Comparison of ENCODE assay signal across 26 mouse cellular contexts in the genomic region with DNA sequence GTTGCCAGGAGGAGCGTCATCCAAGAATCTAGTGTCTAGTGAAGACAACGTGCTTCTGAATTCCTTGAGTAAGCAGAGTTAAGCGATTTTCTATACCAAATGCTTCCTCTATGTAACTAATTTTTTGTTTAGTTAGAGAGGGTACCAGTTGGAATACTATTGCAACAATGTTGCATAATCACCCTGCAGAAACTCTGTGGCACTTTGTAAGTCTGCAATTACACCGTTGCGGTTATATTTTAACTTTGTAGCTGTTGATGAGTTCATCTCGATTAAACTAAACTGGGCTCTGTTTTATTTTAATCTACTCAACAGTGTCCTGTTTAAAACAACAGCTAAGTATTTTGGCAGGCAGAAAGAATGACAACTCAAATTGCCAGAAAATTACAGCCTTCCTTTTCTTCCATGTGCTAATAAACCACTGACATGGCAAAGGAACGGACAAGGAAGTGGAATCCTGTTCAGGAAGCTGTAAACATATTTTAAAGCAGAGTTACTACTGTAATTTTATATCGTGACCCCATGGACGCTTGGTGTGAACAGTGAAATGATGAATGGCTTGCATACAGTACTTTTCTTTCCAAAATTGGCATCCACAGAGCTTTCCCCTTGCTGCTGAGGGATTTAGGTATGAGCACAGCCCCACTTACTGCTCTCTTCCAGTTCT.
A peak's percentile ranks its signal among the peaks of the same experiment; 100 is the strongest.
DNase-seq lines count a peak whose midpoint lies in the region; ATAC-seq and TF ChIP-seq lines count a peak whose summit lies in the region.
"Had no signal": no experiment of that assay in that cellular context is flagged by ENCODE, and none has a peak within 500 bp of the region (broad histone marks: within the 10 kb centered on the region; RNA-seq: fewer than 3 reads in every experiment).

No protein-coding gene starts in this region.

- H3K9me3 ChIP-seq in kidney, embryonic 16.5 days (ENCODE audit: low read length) = no peaks in the 10 kb centered on the region
- H3K9me3 ChIP-seq in intestine, embryonic 16.5 days (ENCODE audit: control insufficient read depth, low read length) = no peaks in the 10 kb centered on the region
- H3K9me3 ChIP-seq in lung, postnatal 0 days (ENCODE audit: low read length) = no peaks in the 10 kb centered on the region
- H3K9me3 ChIP-seq: embryonic facial prominence, embryonic 15.5 days; forebrain, embryonic 10.5 days; hindbrain, embryonic 10.5 days; liver, embryonic 15.5 days; midbrain, embryonic 13.5 days; neural tube, embryonic 12.5 days had no signal

- no peak overlapping the region for H3K4me2 ChIP-seq in kidney, embryonic 16.5 days (replicated peaks; ENCODE audit: low read depth, low read length)
- no peak overlapping the region for H3K4me2 ChIP-seq in intestine, embryonic 16.5 days (ENCODE audit: low read depth, low read length)
- H3K4me2 ChIP-seq in lung, postnatal 0 days (replicated peaks; ENCODE audit: low read depth, low read length) = no peak overlapping the region
- H3K4me2 ChIP-seq: embryonic facial prominence, embryonic 15.5 days; heart, embryonic 11.5 days; liver, embryonic 15.5 days; midbrain, embryonic 13.5 days; neural tube, embryonic 12.5 days had no signal

- H3K4me3 ChIP-seq in kidney, embryonic 16.5 days (ENCODE audit: low read length) = no peak overlapping the region
- H3K4me3 ChIP-seq in intestine, embryonic 16.5 days (ENCODE audit: low read length) = no peak overlapping the region
- H3K4me3 ChIP-seq in lung, postnatal 0 days (ENCODE audit: low read depth, low read length) = no peak overlapping the region
- H3K4me3 ChIP-seq: embryonic facial prominence, embryonic 15.5 days; forebrain, embryonic 10.5 days; hindbrain, embryonic 10.5 days; left cerebral cortex, adult 2 months; liver, embryonic 15.5 days; midbrain, embryonic 13.5 days; neural tube, embryonic 12.5 days had no signal

- peak; percentile 59; the same call in 1 of the 2 replicates for ATAC-seq in kidney, embryonic 16.5 days (ENCODE audit: low FRiP score, low TSS enrichment)
- peak; percentile 91 for ATAC-seq in granulocyte monocyte progenitor cell, adult 5-6 weeks (replicated peaks; ENCODE audit: poor library complexity, severe bottlenecking)
- no peak for ATAC-seq in intestine, embryonic 16.5 days
- no peak for ATAC-seq in lung, postnatal 0 days
- ATAC-seq: forebrain, postnatal 0 days; hindbrain, embryonic 16.5 days; intestine, postnatal 0 days; midbrain, embryonic 13.5 days had no signal

- H3K4me1 ChIP-seq in kidney, embryonic 16.5 days (ENCODE audit: insufficient read depth, low read length) = no peaks in the 10 kb centered on the region
- H3K4me1 ChIP-seq in intestine, embryonic 16.5 days (ENCODE audit: control insufficient read depth, insufficient read depth, low read length) = no peaks in the 10 kb centered on the region
- no peaks in the 10 kb centered on the region for H3K4me1 ChIP-seq in lung, postnatal 0 days (ENCODE audit: insufficient read depth, low read depth, low read length)
- H3K4me1 ChIP-seq: embryonic facial prominence, embryonic 15.5 days; forebrain, embryonic 10.5 days; hindbrain, embryonic 10.5 days; liver, embryonic 15.5 days; midbrain, embryonic 13.5 days; neural tube, embryonic 12.5 days had no signal

- WGBS in kidney, embryonic 16.5 days = 48% methylated on average over 9 of the region's 9 CpGs
- 54% methylated on average over 9 of the region's 9 CpGs for WGBS in intestine, embryonic 16.5 days
- 55% methylated on average over 9 of the region's 9 CpGs for WGBS in lung, postnatal 0 days

- no peak overlapping the region for H3K9ac ChIP-seq in kidney, embryonic 16.5 days (replicated peaks; ENCODE audit: low read length)
- H3K9ac ChIP-seq in intestine, embryonic 16.5 days (ENCODE audit: low read depth, low read length) = no peak overlapping the region
- no peak overlapping the region for H3K9ac ChIP-seq in lung, postnatal 0 days (replicated peaks; ENCODE audit: low read depth)
- H3K9ac ChIP-seq: embryonic facial prominence, embryonic 15.5 days; forebrain, postnatal 0 days; liver, embryonic 15.5 days; midbrain, embryonic 13.5 days; neural tube, embryonic 12.5 days had no signal

- H3K27me3 ChIP-seq in kidney, embryonic 16.5 days (ENCODE audit: insufficient read depth, low read length) = no peaks in the 10 kb centered on the region
- no peaks in the 10 kb centered on the region for H3K27me3 ChIP-seq in intestine, embryonic 16.5 days (replicated peaks; ENCODE audit: control insufficient read depth, insufficient read depth, low read length)
- no peaks in the 10 kb centered on the region for H3K27me3 ChIP-seq in lung, postnatal 0 days (replicated peaks; ENCODE audit: insufficient read depth, low read length)
- H3K27me3 ChIP-seq: embryonic facial prominence, embryonic 15.5 days; liver, embryonic 15.5 days; midbrain, embryonic 13.5 days; neural tube, embryonic 12.5 days had no signal

- no peak overlapping the region for H3K27ac ChIP-seq in kidney, embryonic 16.5 days (ENCODE audit: low read length)
- no peak overlapping the region for H3K27ac ChIP-seq in intestine, embryonic 16.5 days (ENCODE audit: low read length)
- H3K27ac ChIP-seq in lung, postnatal 0 days (ENCODE audit: low read length) = no peak overlapping the region
- H3K27ac ChIP-seq: embryonic facial prominence, embryonic 15.5 days; forebrain, embryonic 10.5 days; hindbrain, embryonic 10.5 days; left cerebral cortex, adult 2 months; liver, embryonic 15.5 days; midbrain, embryonic 13.5 days; neural tube, embryonic 12.5 days had no signal

- H3K36me3 ChIP-seq in kidney, embryonic 16.5 days (ENCODE audit: insufficient read depth, low read length) = no peaks in the 10 kb centered on the region
- H3K36me3 ChIP-seq in intestine, embryonic 16.5 days (ENCODE audit: control insufficient read depth, insufficient read depth, low read length) = no peaks in the 10 kb centered on the region
- H3K36me3 ChIP-seq in lung, postnatal 0 days (ENCODE audit: insufficient read depth, low read length) = no peaks in the 10 kb centered on the region
- H3K36me3 ChIP-seq: embryonic facial prominence, embryonic 15.5 days; forebrain, embryonic 10.5 days; hindbrain, embryonic 10.5 days; liver, embryonic 15.5 days; midbrain, embryonic 13.5 days; neural tube, embryonic 12.5 days had no signal

- DNase-seq in kidney, postnatal 4 days = no peak
- DNase-seq in testis, postnatal 14 days (ENCODE audit: low spot score) = peak; percentile 15
- DNase-seq in testis, postnatal 10 days (ENCODE audit: low spot score) = no peak
- DNase-seq in lung, postnatal 0 days (ENCODE audit: low spot score) = no peak
- DNase-seq: adrenal gland, adult 2 months; cerebellum, adult 11-12 months; cerebellum, postnatal 25 days; embryo, embryonic 11 days; forebrain, postnatal 0 days; retina, postnatal 1 day; right cerebral cortex, postnatal 25 days; spleen, adult 18-20 months; thymus, postnatal 14 days had no signal

- TF ChIP-seq CTCF in lung, postnatal 0 days (IDR thresholded peaks at IDR 0.05) = no peak

- no peak for TF ChIP-seq EP300 in lung, postnatal 0 days (IDR thresholded peaks at IDR 0.05)

Comparison
In these comparisons a context has a peak if more than half of its experiments do, and no peak if none do; other contexts are left out.
1. ATAC-seq: peak in kidney, embryonic 16.5 days (single experiment) and granulocyte monocyte progenitor cell, adult 5-6 weeks (single experiment); none in intestine, embryonic 16.5 days (single experiment) and lung, postnatal 0 days (single experiment).